Mouse (Mus musculus): ENCODE results near the gene Zfp961.
A peak's percentile ranks its signal among the peaks of the same experiment; 100 is the strongest.
"Not testable (repeated sequence)": the region's sequence is repeated elsewhere in the genome, so short reads cannot be mapped to it uniquely, and the experiment has no call there.

The Zfp961 gene

DNA sequence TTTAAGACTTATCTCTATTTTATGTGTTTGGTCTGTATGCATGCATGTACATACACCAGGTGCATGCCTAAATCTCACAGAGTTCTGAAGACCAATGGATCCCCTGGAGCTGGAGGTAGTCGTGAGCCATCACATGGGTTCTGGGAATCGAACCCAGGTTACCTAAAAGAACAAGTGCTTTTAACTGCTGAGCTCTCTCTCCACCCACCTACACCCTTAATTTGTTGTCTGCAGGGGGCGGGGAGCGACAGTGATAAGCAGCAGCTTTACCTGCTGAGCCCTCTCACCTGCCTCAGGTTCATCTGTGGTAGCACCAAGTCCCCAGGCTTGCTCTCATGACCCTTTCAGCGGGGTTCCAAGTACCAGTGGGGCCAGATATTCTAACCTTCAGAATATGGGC is 11.0 kb downstream of the Zfp961 start:
- DNase-seq (ENCODE audit: low spot score), result no peak

GRCm38 (mm10) chr8:71964051-71964450 is 13.2 kb downstream of the Zfp961 start:
- no peak for DNase-seq (ENCODE audit: low spot score)

- DNase-seq (ENCODE audit: low spot score), result no peak
These were observed 14.3 kb downstream of the Zfp961 start for GRCm38 (mm10) chr8:71965166-71965565.

DNA sequence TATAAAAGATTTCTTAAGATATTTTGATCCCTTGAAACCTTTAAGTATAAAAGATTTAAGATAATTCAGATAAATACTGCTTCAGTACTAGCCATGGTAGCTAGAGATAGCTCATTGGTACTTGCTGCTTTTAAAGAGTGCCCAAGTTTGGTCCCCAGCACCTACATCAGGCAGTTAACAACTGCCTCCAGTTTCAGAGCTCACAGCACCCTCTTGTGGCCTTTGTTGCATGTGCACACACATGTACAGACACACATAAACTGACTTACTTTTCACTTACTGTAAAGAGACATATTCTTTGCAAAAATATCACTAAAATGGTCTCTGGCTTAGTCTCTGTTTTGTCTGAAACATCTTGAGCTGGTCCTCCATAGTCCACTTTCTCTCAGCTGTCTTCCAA is 15.6 kb downstream of the Zfp961 start:
- no peak for DNase-seq (ENCODE audit: low spot score)

- DNase-seq (ENCODE audit: low spot score), result no peak
These were observed 16.4 kb downstream of the Zfp961 start for GRCm38 (mm10) chr8:71967261-71967660.

GRCm38 (mm10) chr8:71968100-71968499 is 17.3 kb downstream of the Zfp961 start:
- no peak for DNase-seq (ENCODE audit: low spot score)

DNA sequence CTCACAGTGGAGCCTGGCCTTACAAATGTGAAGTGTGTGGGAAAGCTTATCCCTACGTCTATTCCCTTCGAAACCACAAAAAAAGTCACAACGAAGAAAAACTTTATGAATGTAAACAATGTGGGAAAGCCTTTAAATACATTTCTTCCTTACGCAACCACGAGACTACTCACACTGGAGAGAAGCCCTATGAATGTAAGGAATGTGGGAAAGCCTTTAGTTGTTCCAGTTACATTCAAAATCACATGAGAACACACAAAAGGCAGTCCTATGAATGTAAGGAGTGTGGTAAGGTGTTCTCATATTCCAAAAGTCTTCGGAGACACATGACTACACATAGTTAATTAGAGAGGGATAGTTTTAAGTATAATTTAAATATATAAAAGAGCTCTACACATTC is 17.8 kb downstream of the Zfp961 start:
- no peak for DNase-seq (ENCODE audit: low spot score)

DNA sequence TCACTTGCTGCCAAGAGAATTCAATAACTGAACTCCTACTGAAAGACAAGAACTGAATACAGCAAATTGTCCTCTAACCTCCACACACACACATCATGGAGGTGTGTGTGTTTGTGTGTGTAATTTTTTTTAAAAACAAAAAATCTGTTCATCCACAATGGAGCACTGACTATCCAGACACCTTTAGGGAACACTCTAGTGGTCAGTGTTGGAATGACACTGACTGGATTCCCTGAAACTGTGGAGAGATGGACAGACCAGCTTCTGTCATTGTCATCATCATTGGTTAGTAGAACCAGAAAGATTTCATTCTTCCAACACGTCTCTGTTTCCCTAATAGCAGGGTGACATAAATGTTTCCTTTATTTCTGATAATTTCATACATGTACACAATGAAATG is 21.1 kb downstream of the Zfp961 start:
- no peak for DNase-seq (ENCODE audit: low spot score)

DNA sequence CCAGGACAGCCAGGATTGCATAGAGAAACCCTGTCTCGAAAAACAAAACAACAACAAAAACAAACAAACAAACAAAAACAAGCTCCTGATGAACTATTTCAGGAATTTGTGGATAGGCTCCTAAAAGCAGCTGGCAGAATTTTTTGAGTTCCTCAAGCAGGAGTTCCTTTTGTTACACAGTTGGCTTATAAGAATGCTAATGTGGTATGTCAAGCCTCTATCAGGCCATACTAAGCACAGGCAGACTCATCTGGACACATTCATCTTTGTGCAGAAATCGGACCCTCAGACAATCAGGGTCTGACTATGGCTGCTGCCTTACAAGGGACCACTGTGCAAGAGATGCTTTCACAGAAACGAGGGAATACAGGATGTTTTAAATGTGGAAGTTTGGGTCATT is 23.4 kb downstream of the Zfp961 start:
- no peak for DNase-seq (ENCODE audit: low spot score)

DNA sequence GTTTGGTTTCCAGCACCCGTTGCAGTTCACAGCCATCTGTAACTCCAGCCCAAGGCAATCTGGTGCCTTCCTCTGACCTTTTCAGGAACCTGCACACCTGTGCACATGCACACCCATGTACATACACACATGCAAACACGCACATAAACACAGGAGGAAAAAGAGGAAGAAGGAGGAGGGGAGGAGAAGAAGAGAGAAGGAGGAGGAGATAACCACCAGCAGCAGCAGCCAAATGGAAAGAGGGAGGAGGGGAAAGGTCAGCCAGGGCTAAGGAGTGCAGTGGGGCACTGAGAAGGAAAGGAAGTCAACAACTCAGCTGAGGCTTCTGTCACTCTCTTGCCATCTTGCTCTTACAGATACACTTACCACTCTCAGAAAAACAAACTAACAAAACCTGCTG is 30.2 kb downstream of the Zfp961 start:
- DNase-seq (ENCODE audit: low spot score), result no peak

DNA sequence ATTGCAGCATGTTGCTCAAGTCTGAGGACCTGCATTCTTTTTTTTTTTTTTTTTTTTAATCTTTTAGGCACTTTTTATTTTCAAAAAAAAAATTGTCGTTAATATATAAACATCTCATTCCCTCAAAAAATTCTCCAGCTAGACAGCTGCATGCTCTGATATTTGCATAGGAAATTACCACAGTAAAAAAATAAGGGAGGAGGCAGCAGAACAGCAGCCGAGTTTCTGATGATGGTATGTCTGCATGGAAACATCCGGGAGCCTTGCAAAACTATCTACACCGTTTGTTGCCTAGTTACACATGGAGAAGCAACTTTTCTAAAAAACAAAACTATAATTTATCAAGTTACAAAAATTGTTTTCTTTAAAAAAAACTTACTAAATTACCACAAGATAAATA is 30.6 kb downstream of the Zfp961 start:
- no peak for DNase-seq (ENCODE audit: low spot score)

DNA sequence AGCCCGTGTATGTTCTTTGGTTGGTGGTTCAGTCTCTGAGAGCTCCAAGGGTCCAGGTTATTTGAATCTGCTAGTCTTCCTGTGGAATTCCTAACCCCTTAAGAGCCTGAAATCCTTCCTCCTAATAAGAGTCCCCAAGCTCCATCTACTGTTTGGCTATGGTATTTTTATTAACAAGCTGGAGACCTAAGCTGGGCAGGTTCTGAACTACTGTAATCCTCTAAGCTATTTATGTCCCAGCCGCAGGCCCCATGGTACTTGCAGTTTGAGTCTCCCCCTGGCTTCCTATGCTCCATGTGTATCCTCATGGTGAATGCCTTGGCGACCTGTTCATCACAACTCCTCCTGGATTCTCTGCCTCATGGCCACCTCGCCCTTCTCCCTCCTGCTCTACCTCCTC is 33.8 kb downstream of the Zfp961 start:
- no peak for DNase-seq (ENCODE audit: low spot score)

- DNase-seq (ENCODE audit: low spot score), result peak; percentile 12
These were observed 37.5 kb downstream of the Zfp961 start for GRCm38 (mm10) chr8:71988110-71988866.

DNA sequence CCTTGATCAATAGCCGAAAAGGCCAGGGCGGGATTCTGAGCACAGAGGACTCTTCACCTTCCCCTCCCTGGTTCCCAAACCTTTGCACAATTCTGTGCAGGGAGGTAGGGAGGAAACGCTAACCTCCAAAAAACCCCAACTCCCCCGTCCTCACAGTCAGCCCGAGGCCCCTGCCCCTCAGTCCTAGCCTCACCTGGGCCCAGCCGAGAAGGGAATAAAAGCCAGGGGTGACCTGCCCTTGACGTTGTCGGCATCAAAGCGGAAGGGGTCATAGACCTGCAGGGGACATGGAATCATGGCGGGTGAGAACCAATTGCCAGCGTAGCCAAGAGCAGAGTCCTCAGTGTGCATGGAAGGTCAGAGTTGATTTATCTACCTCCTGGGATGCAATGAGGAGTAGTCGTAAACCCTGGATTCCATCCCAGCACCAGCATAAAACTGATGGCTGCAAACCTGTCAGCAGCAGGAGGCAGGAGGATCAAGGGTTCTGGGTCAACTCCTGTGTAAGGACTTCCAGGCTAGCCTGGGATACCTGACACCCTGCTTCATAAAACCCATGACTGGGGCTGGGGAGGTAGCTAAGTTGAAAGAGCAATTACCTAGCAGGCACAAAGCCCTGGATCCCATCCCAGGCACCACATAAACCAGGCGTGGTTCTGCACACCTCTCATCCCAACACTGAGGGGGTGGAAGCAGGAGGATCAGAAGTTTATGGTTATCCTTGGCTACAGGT is 38.2 kb downstream of the Zfp961 start:
- DNase-seq (ENCODE audit: low spot score), result no peak

DNA sequence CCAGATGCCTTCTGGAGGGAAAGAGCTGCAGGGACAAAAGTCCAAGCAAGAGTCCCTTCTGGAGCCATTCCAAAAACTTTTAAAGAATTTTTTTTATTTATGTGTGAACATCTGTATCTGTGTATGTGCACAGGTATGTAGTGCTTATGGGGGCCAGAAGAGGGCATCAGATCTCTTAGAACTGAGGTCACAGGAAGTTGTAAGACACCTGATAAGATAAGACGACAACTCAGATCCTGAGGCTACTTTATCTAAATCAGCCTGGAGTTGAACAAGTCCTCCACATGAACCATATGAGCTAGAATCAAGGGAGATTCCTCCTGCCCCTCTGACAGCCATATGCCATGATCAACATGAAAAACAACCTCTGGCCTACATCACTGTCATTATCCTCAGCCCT is 48.6 kb downstream of the Zfp961 start:
- no peak for DNase-seq (ENCODE audit: low spot score)

DNA sequence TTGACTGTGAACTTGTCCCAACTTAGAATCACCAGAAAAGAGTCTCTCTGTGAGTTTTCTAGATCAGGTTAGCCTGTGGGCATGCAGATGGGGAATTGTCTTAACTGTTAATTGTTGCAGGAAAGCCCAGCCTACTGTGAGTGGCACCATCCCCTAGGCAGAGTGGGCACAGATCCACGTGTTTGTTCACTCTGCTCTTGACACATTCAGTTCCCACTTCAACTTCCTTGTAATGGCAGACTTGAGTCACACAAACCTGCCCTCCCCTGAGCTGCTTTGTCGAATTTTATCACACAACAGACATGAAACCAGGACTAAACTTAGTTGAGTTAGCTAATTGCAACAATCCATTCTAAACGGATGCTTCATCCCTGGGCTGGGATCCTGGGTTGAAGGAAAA is 49.4 kb downstream of the Zfp961 start:
- DNase-seq (ENCODE audit: low spot score), result no peak

DNA sequence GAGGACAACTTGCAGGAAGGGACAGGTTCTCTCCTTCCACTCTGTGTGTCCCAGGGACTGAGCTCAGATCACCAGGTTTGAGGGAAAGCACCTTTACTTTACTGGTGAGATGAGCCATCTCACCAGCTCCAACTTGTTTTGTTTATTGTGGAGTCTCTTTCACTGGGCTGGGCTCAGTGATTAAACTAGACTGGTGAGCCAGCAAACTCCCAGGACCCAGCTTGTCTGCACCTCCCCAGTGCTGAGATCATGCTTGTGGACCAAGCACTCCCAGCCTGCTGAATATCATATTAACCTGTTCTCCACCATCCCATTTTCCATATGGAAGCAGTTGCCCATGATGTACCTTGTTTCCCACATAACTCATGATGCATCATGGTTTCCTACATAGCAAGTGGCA is 52.1 kb downstream of the Zfp961 start:
- no peak for DNase-seq (ENCODE audit: low spot score)

- no peak for DNase-seq (ENCODE audit: low spot score)
These were observed 55.1 kb downstream of the Zfp961 start for GRCm38 (mm10) chr8:72005912-72006311.

- no peak for DNase-seq (ENCODE audit: low spot score)
These were observed 55.9 kb downstream of the Zfp961 start for GRCm38 (mm10) chr8:72006763-72007162.

DNA sequence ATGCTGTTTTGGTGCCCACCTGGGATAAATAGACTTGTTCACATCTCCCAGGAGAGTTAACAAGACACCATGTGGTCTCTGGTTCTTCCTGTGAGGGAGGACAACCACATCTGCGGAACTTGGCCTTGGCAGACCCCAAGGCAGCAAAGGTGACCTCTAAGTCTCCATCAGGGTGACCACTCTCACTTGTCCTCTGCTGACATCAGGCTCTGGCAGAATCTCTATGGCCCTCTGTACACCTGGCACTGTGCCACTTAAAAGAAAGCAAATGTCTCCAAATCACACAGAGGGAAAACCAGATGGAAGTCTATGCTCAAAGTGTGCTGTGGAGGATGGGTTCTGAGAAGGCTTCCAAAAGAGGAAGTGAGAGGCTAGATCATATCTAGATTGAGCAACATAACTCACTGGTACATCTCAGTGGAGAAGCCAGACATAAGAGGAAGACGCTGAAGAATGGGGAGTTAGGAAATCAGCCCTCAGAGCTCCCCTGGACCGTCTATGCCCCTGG is 57.4 kb downstream of the Zfp961 start:
- DNase-seq (ENCODE audit: low spot score), result no peak

- DNase-seq (ENCODE audit: low spot score), result no peak
These were observed 58.6 kb downstream of the Zfp961 start, which contains the start of gene Cyp4f18 for GRCm38 (mm10) chr8:72009473-72009872. TSS of gene Cyp4f18 (minus strand) at chr8:72009626.

GRCm38 (mm10) chr8:72013506-72014228 is 62.8 kb downstream of the Zfp961 start:
- not testable (repeated sequence) for DNase-seq (ENCODE audit: low spot score)

DNA sequence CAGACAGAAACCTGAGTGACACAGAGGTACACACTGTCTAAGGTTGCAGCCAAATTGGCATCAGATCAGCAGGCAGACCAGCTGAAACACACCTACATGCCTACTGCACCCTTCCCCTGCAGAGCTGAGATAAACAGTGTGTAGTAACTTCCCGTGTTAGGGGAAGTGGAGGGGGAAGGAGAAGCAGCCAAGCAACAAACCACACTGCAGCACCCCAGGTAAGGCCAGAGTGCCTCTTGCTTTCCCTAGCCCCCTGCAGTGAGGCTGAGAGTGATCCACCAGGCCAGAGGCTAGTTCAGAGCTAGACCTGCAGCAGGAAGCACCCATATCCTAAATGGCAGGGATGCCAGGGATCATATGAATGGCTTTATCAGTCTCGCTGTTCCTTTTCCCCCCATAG is 66.5 kb downstream of the Zfp961 start:
- DNase-seq (ENCODE audit: low spot score), result not testable (repeated sequence)
